Mouse (Mus musculus) forebrain, embryonic 11.5 days (tissue): Measurements from ENCODE around the gene Shprh. TPM values are rescaled to one million over a fixed set of nuclear protein-coding genes. Genes with fewer than 3 reads are reported as not detected.
"Not testable (repeated sequence)": the region's sequence is repeated elsewhere in the genome, so short reads cannot be mapped to it uniquely, and the experiment has no call there.

ENCODE experiments used
- ATAC-seq: fragments of 200-750 bp; cut with Nextera tagmentation; replicated peaks from 2 replicates; pipeline ENCODE4 v1.8.0; 2017; ENCODE audit warnings: moderate TSS enrichment; ENCODE audit not compliant: low FRiP score
- DNase-seq: peaks from one replicate; pipeline ENCODE4 v3.0.0-alpha.2; 2017; ENCODE audit warnings: low spot score
- H3K27ac ChIP-seq: fragments of 300-500 bp; sonication (generic); 2 replicates; pipeline ENCODE4 v1.5.1; 2014; ENCODE audit warnings: low read depth, low read length
- H3K27me3 ChIP-seq: fragments of 300-500 bp; sonication (generic); 2 replicates; pipeline ENCODE4 v1.6.1; 2014; ENCODE audit warnings: mild to moderate bottlenecking, low read length, mixed read lengths; ENCODE audit not compliant: control insufficient read depth, insufficient read depth
- H3K36me3 ChIP-seq: fragments of 300-500 bp; sonication (generic); 2 replicates; pipeline ENCODE4 v1.6.1; 2014; ENCODE audit warnings: mild to moderate bottlenecking, low read length, moderate library complexity, mixed read lengths; ENCODE audit not compliant: control insufficient read depth, insufficient read depth
- H3K4me1 ChIP-seq: fragments of 300-500 bp; sonication (generic); replicated peaks from 2 replicates; pipeline ENCODE4 v1.6.1; 2014; ENCODE audit warnings: low read length, mixed read lengths; ENCODE audit not compliant: control insufficient read depth, insufficient read depth
- H3K4me2 ChIP-seq: fragments of 300-500 bp; sonication (generic); 2 replicates; pipeline ENCODE4 v1.6.1; 2014; ENCODE audit warnings: low read depth, mild to moderate bottlenecking, low read length, moderate library complexity, mixed read lengths; ENCODE audit not compliant: severe bottlenecking
- H3K4me3 ChIP-seq: fragments of 300-500 bp; sonication (generic); 2 replicates; pipeline ENCODE4 v1.5.1; 2014; ENCODE audit warnings: low read depth, low read length
- H3K9ac ChIP-seq: fragments of 300-500 bp; sonication (generic); 2 replicates; pipeline ENCODE4 v1.6.1; 2014; ENCODE audit warnings: low read length
- H3K9me3 ChIP-seq: fragments of 300-500 bp; sonication (generic); 2 replicates; pipeline ENCODE4 v1.6.1; 2016; ENCODE audit warnings: low read length, mixed read lengths; ENCODE audit not compliant: control insufficient read depth
- WGBS: fragments of 180-500 bp; shearing (Covaris S2); extraction: QIAGEN DNeasy Blood & Tissue Kit; methylation state at CpG from one replicate; pipeline ENCODE4 v1.1.7; 2014; 5-methylcytosine and 5-hydroxymethylcytosine counted together
- polyA plus RNA-seq: library from polyadenylated mRNA; unstranded; fragments of >200 nt; fragmentation: Nextera tagmentation; extraction: Ambion mirVana; gene quantifications from 2 replicates; pipeline ENCODE4 v1.2.1, GENCODE M21; 2014

Shprh gene
- polyA plus RNA-seq, 1 experiment from 2014 or later = 31.4 TPM

DNA sequence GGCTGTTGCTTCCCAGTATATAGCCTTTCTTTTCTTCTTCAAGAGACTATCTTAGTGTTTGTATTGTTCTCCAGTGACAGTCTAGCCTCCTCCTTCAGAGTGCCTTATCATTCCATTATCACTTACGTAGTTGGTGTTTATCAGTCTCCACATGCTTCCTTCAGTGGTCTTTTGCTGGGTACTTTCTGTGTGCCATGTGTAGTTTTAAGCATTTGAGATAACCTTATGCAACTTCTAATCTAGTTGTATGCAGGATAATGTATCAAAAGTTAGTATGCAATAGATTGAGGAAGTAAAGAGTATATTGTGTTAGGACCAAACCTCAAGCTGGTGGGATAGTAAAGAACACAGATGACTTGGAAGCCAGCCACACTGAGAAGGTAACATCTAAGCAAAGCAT, 59.4 kb downstream of the Shprh start:
- no peak for ATAC-seq

DNA sequence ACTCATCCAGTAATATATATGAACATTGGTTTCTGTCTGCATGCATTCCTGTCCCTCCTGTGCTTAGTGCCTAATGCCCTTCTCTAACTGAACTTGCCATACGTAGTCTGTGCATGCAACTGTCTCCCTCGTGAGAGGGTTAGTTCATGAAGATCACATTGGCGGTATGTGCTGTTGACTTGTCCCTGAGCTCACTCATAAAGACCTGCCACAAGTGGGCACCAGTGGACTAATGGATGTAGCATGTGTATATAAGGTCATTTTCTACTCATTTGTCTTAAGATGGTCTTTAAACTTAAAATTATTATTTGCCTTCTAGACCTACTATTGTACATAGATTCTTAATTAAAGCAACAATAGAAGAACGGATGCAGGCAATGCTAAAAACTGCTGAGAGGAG, 62.8 kb downstream of the Shprh start:
- H3K36me3 ChIP-seq = peaks cover 7% of the 10 kb centered on the region; the same call in 1 of the 2 replicates

More for the DNA sequence above, 59.4 kb downstream of the Shprh start:
- WGBS = 100% methylated on average over 1 of the region's 1 CpGs
- no peaks in the 10 kb centered on the region for H3K4me1 ChIP-seq
- H3K27me3 ChIP-seq = no peaks in the 10 kb centered on the region
- no peak overlapping the region for H3K27ac ChIP-seq
- DNase-seq = no peak
- no peak overlapping the region for H3K4me2 ChIP-seq
- peaks cover 7% of the 10 kb centered on the region; the same call in 1 of the 2 replicates for H3K36me3 ChIP-seq
- H3K4me3 ChIP-seq = no peak overlapping the region
- H3K9ac ChIP-seq = no peak overlapping the region
- no peaks in the 10 kb centered on the region for H3K9me3 ChIP-seq

DNA sequence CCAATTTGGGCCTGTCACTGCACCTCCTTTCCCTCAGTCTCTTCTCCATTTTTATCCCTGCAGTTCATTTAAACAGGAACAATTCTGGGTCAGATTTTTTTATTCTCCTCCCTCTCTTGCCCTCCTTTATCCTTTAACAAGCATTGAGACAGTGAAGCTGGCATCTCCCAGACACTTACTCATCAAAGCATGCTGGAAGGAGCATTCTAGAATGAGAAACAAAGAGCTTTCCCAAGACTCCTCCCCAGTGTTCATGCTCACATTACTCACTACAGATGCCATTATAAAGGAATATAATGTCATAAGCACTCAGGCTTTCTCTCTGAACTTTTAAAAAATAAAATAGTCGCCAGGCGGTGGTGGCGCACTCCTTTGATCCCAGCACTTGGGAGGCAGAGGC, 77.2 kb downstream of the Shprh start:
- DNase-seq (no peak), ATAC-seq (no peak)
- H3K4me3 ChIP-seq = no peak overlapping the region
- WGBS = 92% methylated on average over 3 of the region's 3 CpGs
- no peaks in the 10 kb centered on the region for H3K4me1 ChIP-seq
- no peaks in the 10 kb centered on the region for H3K9me3 ChIP-seq
- H3K27me3 ChIP-seq = no peaks in the 10 kb centered on the region
- no peak overlapping the region for H3K27ac ChIP-seq
- H3K9ac ChIP-seq = no peak overlapping the region
- H3K36me3 ChIP-seq = no peaks in the 10 kb centered on the region
- no peak overlapping the region for H3K4me2 ChIP-seq

More for the DNA sequence above, 62.8 kb downstream of the Shprh start:
- Histone ChIP-seq H3K4me2 (no peak overlapping the region), H3K9me3 (no peaks in the 10 kb centered on the region), H3K27ac (no peak overlapping the region), H3K9ac (no peak overlapping the region), H3K4me1 (no peaks in the 10 kb centered on the region), H3K4me3 (no peak overlapping the region), H3K27me3 (no peaks in the 10 kb centered on the region)
- ATAC-seq (no peak), DNase-seq (no peak)
- WGBS = 90% methylated on average over 4 of the region's 4 CpGs

DNA sequence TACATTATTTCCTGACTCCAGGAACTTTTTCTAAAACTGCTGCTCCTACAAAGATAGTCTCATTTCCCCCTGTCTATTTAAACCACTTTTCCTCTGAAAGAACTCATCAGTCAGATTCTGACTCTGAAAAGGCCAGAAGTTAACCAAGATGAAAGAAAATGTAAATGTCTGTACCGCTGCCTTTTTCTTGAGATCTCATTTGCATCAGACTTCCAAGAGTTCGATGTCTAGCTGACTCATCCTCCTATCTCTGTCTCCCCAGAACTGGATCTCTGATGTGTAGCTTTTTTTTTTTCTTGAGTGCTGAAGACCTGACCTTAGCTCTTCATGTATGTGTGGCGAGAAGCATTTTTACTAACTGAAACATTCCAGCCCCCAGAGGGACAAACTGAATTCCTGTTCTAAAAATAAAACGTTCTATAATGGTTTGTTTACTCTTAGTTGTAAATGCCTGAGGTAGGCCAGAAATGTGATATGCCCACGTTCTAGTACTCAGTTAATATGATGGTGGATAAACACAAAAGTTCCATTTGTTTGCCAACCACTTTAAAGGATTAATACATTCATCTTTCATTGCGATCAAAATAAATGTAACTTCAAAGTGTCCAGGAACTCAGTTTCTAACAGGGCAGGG, 80.4 kb downstream of the Shprh start:
- no peaks in the 10 kb centered on the region for H3K27me3 ChIP-seq
- H3K36me3 ChIP-seq = no peaks in the 10 kb centered on the region
- H3K4me1 ChIP-seq = no peaks in the 10 kb centered on the region
- no peak overlapping the region for H3K9ac ChIP-seq
- no peak for DNase-seq
- no peak overlapping the region for H3K4me3 ChIP-seq
- no peaks in the 10 kb centered on the region for H3K9me3 ChIP-seq
- WGBS = 63% methylated on average over 6 of the region's 6 CpGs
- no peak for ATAC-seq
- H3K4me2 ChIP-seq = no peak overlapping the region
- no peak overlapping the region for H3K27ac ChIP-seq

DNA sequence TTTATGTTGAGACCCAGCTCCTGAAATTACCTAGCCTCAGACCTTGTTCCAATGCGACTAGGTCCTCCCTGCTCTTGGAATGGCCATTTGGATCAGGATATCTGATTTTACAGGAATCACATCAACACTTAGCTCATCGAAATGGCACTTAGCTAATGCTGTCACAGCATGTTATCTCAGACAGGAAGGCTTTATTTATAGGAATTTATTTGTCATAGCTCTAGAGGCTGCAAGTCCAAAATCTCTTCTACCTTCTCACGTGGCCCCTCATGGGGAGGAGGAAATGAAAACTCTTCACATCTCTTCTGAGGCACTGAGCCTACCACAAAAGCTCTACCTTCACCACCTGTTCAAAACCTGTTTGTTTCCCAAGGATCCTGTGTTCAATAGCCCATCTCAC, 84.0 kb downstream of the Shprh start:
- no peaks in the 10 kb centered on the region for H3K4me1 ChIP-seq
- no peaks in the 10 kb centered on the region for H3K36me3 ChIP-seq
- DNase-seq = no peak
- 71% methylated on average over 3 of the region's 3 CpGs for WGBS
- H3K27me3 ChIP-seq = no peaks in the 10 kb centered on the region
- H3K4me3 ChIP-seq = no peak overlapping the region
- no peak overlapping the region for H3K27ac ChIP-seq
- no peaks in the 10 kb centered on the region for H3K9me3 ChIP-seq
- no peak for ATAC-seq
- H3K9ac ChIP-seq = no peak overlapping the region
- no peak overlapping the region for H3K4me2 ChIP-seq

DNA sequence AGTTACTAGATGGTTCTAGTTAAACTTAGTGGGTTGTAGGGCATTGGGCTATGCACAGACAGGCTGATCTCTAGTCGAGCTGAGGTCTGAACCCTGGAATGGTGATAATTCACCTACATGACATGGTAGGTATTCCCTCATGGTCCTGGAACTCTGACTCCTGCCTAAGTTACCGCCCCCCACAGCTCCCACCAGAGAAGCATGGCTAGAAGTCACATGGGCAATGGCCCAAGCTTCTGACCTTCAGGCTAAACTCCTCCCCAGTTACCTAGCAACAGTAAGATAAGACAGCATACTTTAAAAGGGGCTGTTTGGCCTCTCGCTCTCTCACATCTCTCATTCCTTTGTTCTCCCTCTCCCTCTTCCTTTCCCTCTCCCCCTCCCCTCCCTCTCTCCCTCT, 93.8 kb downstream of the Shprh start:
- H3K27ac ChIP-seq, H3K9ac ChIP-seq, H3K36me3 ChIP-seq, H3K4me2 ChIP-seq, H3K4me3 ChIP-seq, H3K27me3 ChIP-seq, H3K4me1 ChIP-seq, ATAC-seq, DNase-seq, H3K9me3 ChIP-seq: not testable (repeated sequence)
- WGBS = 74% methylated on average over 3 of the region's 3 CpGs

DNA sequence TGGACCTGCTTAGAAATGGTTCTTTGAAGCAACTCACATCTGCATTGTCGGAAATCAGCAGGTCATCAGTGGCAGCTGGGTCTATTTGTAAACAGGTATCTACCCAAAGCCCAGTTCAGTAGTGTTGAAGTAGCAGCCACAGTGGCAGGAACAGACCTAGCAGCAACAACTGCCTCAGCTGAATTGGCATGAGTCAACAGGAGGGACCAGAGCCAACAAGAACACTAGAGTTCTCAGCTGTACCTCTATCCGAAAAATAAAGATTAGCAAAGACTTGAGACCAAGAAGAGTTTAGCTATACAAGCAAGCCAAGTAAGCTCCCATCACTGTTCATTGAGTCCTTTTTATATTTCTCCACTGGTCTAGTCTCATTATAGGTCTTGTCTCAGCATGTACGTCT, 99.0 kb downstream of the Shprh start:
- Histone ChIP-seq H3K36me3 (no peaks in the 10 kb centered on the region), H3K27ac (no peak overlapping the region), H3K9ac (no peak overlapping the region), H3K4me1 (no peaks in the 10 kb centered on the region), H3K4me3 (no peak overlapping the region), H3K9me3 (no peaks in the 10 kb centered on the region), H3K4me2 (no peak overlapping the region), H3K27me3 (no peaks in the 10 kb centered on the region)
- ATAC-seq = no peak
- 87% methylated on average over 3 of the region's 3 CpGs for WGBS
- DNase-seq = no peak

DNA sequence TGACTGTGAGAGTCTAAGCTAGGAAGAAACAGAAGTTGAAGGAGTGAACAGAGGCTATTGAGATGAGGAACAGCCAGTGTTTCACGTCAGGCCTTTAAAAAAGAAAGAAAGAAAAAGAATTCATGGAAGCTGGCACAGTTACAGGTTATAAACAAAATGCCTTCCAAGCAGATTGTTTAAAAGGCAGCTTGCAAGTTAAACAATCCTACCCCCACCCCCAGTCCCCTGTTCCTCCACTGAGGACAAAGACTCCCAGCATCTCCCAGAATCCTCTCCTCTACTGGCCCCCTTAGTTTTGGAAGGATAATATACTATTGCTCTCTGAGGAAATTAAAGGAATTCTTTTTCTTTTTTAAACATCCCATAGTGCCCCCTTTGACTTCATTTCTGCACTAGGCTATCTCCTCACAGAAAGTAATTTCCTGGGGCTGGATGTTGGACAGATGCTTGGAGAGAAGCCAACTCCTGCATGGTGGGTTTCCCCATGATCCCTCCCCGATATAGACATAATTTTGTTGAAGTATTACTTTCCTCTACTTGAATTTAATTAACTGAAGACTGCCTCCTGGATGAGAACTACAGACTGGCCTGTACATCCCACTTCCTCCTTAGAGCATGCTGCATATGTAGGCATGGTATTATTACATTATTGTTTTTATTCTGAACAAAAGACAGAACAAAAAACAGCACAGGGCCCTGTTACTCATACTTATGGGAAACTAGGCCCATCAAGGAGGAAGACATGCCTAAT, 101.2 kb downstream of the Shprh start:
- DNase-seq = no peak
- WGBS = 73% methylated on average over 2 of the region's 2 CpGs
- H3K27ac ChIP-seq = no peak overlapping the region
- H3K27me3 ChIP-seq = no peaks in the 10 kb centered on the region
- no peak for ATAC-seq
- H3K4me2 ChIP-seq = no peak overlapping the region
- no peak overlapping the region for H3K4me3 ChIP-seq
- no peaks in the 10 kb centered on the region for H3K4me1 ChIP-seq
- no peaks in the 10 kb centered on the region for H3K9me3 ChIP-seq
- no peaks in the 10 kb centered on the region for H3K36me3 ChIP-seq
- no peak overlapping the region for H3K9ac ChIP-seq

DNA sequence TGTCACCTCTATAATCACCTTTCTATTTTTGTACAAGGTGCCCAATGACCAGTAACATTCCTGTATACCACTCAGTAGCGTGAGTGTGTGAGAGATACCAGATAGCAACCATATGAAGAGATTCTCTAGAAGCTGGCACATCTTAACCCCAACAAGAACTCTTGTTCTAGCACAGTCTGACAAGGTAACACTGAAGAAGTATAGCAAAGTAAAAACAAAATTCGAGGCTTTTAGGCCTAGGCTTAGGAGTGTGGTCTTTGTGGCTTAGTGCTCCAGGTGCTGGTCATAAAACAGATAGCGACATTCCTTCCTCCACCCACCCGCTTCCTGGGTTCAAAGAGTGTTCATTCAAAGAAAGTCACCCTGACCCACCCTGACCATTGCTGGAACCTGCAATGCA, 104.4 kb downstream of the Shprh start:
- H3K9ac ChIP-seq, ATAC-seq, DNase-seq, H3K4me1 ChIP-seq, H3K4me2 ChIP-seq, H3K27me3 ChIP-seq, H3K4me3 ChIP-seq, H3K27ac ChIP-seq, H3K36me3 ChIP-seq, H3K9me3 ChIP-seq: not testable (repeated sequence)
- 91% methylated on average over 4 of the region's 4 CpGs for WGBS
